Mouse (Mus musculus) left cerebral cortex, postnatal 25 days (tissue): ENCODE results near the gene Abcd1. TPM values are rescaled to one million over a fixed set of nuclear protein-coding genes. Genes with fewer than 3 reads are reported as not detected.
"Not testable (repeated sequence)": the region's sequence is repeated elsewhere in the genome, so short reads cannot be mapped to it uniquely, and the experiment has no call there.

Experiments used
- DNase-seq, 2 experiments: peaks; one replicate each; pipeline ENCODE4 v3.0.0; 2022; ENCODE audit warnings: low spot score in 2 of 2, mixed read lengths in 1 of 2
- intact Hi-C: fragments of 180-260 bp; cut with DNase I; formaldehyde crosslinking; loops from one replicate; pipeline ENCODE4 v1.15.1; 2025
- total RNA-seq, 2 experiments: library from RNA; stranded (reverse); gene quantifications; 2 replicates each; pipeline ENCODE4 v1.2.3; 2021

The Abcd1 gene
- total RNA-seq, 2 experiments from 2014 or later = 11.1 to 14.1 TPM

DNA sequence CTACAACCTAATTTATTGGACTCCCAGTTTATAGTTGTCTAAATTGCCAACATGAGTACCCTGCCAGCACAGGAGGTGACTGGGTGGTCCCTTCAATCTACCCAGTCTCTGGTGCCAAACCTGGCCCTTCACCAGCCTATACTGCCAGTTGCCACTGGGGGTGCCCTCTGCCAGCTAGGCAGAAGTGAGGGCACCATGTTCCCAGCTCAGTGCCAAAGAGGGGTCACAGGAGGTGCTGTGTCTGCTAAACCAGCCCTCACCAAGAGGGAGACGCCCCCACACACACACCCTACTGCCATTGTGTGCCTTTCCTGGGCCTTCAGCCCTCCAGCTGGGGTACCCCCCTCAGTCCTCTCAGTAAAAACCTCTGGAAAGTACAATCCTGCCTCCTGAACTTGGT is 21.8 kb downstream of the Abcd1 start:
- no peak for DNase-seq
- intact Hi-C loops = no loop called here

DNA sequence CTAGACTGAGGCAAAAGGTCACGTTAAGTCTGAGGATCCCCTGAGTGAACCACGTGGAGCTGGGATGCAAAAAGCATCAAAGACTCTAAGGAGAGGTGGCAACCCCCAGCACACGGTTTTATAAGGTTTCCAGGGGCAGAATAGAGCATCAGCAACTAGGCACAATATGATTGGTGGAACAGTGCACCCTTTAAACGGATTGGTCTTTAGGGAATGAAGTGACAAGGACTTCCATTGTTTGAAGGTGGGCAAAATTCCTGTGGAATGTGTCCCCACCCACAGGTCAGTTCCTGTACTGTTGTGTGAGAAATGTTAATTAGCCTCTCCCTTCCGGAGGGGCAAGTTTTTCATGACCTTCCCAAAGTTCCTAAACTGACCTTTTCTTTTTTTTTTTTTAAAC is 22.8 kb downstream of the Abcd1 start:
- no peak for DNase-seq
- intact Hi-C loops = no loop called here

DNA sequence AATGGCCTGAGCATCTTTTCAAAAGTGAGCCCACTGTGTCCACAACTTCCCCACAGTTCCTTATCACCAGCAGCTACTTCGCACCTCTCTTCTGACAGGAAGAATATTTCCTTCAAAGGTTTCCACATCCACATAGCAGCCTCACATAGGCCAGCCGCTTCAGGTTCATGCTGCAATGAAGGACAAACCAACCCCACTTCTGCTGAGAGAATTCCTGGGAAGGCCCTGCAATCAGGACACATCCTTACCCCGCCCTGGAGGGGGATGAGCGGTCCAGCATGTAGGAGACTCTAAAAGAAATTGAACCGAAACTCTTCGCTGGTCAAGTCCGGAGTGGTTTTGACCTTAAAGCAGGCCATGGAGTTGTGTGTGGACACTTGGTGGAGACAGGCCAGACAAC is 23.4 kb downstream of the Abcd1 start:
- intact Hi-C loops, DNase-seq: not testable (repeated sequence)

DNA sequence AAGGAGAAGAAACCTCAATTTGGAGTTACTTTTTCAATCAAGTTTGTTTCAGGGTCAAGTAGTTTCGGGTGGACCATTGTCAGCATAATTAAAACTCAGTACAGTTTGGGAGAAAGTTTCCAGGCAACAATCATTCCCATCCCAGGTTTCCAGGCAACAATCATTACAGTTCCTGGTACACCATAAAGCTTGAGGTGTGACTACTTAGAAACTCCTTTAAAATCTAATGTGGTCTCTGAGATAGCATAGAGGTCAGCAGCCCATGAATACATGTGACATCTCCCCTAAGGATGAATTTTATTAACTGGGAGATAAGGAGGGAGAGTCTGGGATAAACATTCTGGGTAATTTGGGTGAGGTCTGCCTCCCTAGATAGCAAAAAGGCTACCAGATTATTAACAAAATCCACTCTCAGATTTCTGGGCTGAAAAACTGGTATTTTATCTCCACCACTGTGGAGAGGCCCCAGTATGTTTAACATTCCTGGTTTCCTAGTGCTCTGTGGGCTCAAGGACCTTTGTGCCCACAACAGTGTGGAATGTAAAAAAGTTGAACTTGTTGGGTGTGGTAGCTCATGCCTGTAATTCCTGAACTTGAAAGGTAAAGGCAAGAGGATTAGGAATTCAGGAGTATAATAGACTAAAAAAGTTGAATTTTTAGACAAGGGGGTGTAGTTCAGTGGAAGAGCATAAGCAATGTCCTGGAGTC is 28.5 kb downstream of the Abcd1 start:
- no peak for DNase-seq
- intact Hi-C loops = no loop called here

DNA sequence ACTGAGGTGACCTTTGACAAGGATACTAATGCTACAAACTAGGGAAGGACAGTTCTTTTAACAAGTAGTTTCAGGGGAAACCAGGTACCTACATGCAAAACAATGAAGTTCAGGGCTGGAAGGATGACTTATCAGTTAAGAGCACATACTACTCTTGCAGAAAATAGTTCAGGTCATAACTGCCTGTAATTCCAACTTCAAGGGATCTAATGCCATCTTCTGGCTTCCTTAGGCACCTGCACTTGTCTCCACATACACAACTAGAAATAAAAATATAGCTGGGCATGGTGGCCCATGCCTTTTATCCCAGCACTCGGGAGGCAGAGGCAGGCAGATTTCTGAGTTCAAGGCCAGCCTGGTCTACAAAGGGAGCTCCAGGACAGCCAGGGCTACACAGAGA is 32.6 kb downstream of the Abcd1 start:
- DNase-seq = no peak
- intact Hi-C loops = no loop called here

DNA sequence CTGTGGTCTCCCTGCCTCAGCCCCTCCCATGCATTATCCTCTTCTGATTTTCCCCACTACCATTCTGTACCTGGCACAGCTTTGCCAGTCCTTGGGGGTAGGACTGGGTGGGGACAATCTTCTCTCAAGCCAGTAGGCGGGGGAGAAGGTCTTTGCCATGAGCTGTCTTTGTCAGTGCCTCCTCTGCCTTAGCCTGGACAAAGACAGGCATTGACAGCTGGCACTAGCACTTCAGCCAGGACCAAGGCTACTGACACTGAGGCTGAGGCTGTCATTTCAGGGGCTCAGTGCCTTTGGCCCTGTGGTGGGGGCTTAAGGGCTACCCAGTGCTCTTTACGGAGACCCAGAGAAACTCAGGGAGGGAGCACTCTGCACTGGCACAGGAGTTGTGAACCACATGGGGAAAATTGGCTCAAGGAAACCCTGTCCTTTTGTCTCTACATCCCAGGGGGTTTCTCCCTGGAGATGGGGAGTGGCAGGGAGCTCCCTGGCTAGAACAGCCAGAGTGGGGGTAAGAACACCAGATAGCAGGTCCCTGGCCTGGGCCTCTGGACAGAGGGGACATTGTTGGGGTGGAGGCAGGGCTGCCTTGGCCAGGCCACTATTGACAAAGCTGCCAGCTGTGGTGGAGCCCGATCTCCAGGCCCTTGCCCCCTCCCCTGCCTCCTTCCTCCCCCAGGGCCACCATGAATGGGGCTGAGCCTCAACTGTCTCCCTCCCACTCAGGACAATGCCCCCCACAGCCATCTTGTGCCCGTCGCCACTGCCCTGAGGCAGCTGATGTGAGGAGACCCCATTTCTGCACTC is 40.1 kb downstream of the Abcd1 start, which contains the start of gene Plxnb3:
Gene Plxnb3, plus strand, starts transcription at position 757 of the 807 bp plus-strand sequence.
- intact Hi-C loops = no loop called here
- DNase-seq = no peak

DNA sequence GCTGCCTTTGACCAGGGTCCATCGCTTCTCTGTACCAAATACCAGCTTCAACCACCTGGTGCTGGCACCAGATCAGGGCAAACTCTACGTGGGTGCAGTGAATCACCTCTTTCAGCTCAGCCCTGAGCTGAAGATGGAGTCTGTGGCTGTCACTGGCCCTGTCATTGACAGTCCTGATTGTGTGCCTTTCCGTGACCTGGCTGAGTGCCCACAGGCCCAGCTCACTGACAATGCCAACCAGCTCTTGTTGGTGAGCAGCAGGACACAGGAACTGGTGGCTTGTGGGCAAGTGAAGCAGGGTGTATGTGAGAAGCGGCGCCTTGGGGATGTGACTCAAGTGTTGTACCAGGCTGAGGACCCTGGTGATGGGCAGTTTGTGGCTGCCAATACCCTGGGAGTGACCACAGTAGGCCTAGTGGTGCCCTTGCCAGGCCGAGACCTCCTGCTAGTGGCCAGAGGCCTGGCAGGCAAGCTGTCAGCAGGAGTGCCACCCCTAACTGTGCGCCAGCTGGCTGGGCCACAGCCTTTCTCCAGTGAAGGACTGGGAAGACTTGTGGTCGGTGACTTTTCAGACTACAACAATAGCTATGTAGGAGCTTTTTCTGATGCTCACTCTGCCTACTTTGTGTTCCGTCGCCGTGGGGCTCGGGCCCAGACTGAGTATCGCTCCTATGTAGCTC is 42.4 kb downstream of the Abcd1 start:
- intact Hi-C loops = no loop called here
- DNase-seq = peak in 1 of 2 experiments; percentile 13

DNA sequence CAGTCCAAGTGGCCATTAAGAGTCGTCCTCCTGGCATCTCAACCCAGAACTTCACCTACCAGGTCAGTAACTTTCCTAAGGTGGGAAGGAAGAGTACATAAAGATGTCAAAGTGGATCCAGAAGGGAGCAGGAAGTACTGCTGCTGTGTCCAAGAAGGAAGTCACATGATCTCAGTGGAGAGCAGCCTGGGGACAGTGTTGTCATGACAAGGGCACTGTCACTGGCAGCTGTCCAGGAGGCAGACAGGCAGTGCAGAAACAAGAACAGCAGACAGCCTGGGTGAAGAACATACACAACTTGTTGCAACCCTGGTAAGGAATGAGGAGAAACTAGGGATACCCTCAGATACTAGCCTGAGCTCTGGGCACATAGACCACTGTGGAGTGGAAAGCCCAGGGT is 48.9 kb downstream of the Abcd1 start:
- intact Hi-C loops = no loop called here
- no peak for DNase-seq

DNA sequence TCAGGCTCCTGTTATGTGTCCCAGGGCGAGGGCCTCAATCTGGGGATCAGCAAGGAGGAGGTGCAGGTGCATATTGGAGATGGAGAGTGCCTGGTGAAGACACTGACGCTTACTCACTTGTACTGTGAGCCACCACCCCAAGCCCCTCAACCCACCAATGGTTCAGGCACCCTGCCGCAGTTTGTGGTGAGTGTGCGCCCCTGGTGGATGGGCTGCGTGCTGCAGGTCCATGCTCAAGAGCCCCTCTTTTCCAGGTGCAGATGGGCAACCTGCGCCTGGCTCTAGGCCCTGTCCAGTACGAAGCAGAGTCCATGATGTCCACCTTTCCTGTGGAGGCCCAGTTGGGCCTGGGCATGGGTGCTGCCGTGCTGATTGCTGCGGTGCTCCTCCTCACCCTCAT is 50.9 kb downstream of the Abcd1 start:
- intact Hi-C loops = no loop called here
- no peak for DNase-seq

DNA sequence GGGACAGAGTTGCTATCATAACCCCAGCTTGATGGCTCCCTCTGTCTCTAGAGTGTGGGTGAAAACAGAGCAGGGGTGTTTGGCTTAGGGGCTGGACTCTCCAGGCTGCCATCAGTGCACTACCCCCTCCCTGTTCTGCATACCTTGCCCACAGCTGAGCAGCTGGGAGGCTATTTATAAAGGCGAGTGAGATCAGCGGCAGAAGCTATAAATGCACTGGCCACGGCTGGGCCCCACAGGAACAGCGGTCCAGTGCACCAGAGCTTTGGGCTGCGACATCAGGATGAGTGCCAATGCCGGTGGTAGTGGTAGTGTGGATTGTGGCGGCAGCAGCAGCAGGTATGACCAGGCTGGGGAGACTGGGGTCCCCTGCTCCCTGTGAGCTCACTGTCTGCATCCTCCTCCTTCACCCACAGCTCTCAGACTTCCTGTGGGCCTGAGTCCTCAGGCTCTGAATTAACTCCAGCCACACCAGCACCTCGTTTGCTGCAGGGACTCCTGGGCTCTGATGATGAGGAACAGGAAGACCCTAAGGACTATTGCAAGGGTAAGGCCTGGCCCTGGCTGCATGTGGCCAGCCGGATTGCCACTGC is 57.9 kb downstream of the Abcd1 start, which contains the start of gene Srpk3:
Gene Srpk3, plus strand, starts transcription at position 238 of the 593 bp plus-strand sequence.
- intact Hi-C loops = no loop called here
- peak; percentile 44 to 75 for DNase-seq

DNA sequence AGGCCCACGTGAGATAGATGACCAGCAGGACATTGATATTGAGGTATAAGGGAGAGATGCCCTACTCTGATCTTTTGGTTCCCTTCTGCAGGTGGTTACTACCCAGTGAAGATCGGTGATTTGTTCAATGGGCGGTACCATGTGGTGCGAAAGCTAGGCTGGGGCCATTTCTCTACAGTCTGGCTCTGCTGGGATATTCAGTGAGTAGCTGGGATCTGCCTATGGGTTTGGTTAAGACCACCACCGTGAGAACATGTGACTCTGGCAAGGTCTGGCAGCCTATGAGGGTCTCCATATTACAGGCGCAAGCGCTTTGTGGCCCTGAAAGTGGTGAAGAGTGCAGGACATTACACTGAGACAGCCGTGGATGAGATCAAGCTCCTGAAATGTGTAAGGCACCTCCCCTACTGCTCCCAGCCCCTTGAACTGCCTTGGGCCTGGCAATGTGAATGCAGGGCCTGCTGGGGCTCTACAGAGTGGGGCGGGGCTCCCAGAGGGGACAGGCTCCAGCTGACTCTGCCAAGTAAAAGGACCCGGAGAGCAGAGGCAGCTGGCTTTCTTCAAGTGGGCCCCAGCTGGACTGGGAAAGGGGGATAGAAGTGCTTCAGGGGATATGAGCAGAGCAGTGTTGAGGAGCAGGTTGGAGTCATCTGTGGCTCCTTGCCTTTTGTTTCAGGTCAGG is 58.5 kb downstream of the Abcd1 start:
- intact Hi-C loops = no loop called here
- no peak for DNase-seq

DNA sequence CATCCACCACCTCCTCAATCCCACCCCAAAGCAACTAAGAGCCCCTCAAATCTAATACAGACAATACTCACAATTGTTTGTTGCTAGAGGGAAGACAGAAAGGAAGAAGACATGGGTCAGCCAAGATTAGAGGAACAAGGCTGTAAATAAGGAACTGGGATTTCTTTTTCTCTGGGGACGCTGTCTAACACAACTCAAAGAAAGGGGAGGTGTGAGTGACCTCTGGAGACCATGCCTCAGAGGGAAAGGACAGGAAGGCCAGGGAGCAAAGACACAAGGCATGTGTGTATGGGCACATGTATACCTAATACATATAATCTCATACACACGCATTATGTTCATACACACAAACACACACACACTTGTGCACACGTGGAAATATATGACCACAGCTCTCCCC is 65.8 kb downstream of the Abcd1 start:
- intact Hi-C loops = no loop called here
- DNase-seq = no peak

DNA sequence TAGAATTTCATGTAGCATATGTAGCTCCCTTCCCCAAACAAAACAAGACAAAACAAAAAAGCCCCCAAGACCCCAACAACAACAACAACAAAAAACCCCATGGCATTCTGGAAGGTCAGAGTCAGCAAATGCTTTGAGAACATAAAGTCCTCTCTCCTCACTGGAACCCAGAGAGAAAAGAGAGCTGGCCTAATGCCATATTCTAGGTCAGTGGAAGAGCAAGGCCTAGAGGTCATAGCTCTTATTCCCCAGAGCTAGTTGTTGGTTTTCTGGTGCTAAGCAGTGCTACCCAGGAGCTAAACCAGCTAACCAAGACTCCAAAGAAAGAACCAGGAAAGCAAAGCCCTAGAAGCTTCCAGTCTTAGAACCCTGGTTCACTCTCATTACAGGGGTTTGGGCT is 69.3 kb downstream of the Abcd1 start:
- intact Hi-C loops = loop anchor here (5.0 kb wide), 1 partner anchor 68 kb away; the partner anchor contains the start of genes Abcd1 and Bcap31
- no peak for DNase-seq

DNA sequence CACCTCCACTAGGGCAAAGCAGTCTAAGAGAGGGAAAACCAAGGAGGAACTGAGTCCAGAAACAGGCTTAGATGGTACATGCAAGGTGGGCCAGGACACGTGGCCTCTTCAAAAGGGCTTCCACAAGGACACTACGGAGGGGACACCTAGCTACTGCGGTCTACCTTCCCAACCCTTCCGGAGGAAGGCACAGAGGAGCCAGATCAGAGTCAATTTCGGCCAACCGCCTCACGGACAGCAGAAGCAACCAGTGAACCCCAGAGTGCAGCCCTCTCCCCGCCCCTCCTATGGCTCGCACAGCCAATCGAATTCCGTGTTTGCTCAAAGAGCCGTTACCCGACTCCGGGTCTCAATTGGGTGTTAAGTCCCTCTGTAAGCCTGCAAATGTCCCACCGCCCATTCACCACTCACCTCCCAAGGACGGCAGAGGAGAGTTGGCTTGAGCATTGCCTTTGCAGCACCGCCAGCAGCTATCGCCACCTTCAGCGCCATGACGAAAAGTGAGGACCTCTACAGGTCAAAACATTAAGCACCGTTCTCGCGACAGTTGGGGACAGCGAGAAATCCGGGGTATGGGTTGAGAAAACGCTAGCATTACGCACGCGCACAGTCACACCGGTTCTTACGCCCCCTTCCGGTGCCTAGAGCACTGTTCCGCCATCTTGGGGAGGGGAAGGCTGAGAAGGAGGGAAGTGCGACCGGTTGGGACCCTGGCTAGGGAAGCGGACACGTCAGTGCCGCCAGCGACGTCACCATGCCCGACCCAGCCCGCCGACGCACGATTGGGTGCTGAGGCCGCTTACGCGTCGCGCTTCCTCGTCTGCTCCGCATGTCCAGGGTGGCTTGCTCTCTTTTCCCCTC is 70.2 kb downstream of the Abcd1 start, which contains the start of the genes Idh3g and Ssr4:
Gene Idh3g, minus strand, starts transcription at position 534 of the 861 bp plus-strand sequence.
Gene Ssr4, plus strand, starts transcription at position 665 of the 861 bp plus-strand sequence.
- peak; percentile 91 to 97 for DNase-seq

DNA sequence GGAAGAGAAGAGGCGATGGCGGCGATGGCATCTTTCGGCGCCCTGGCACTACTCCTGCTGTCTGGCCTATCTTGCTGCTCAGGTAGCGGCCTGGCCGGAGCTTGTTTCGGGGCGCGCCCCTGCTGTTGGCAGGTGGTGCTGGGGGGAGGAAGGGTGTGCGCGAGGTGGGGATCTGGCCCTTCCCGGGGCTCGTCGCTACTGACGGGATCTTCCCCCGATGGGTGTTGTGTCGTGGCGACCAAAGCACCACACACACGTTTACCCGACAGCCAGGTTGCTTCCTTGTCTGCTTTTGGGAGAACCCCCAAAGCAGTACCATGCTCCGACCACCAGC is 70.8 kb downstream of the Abcd1 start:
- intact Hi-C loops = loop anchor here (5.0 kb wide), 1 partner anchor 70 kb away; the partner anchor contains the start of genes Abcd1 and Bcap31
- DNase-seq = no peak

More for the DNA sequence above, 70.2 kb downstream of the Abcd1 start, which contains the start of the genes Idh3g and Ssr4:
- intact Hi-C loops = loop anchor here (5.0 kb wide), 1 partner anchor 69 kb away; the partner anchor contains the start of genes Abcd1 and Bcap31
